Mouse (Mus musculus): ENCODE measurements around the gene Pcsk7. TPM values are rescaled to one million over a fixed set of nuclear protein-coding genes. Genes with fewer than 3 reads are reported as not detected.

The Pcsk7 gene
- 23.5 to 44.2 TPM (median 36.3 TPM) in 3 replicates for total RNA-seq (2017)

- peak; percentile 71 for ATAC-seq (replicated peaks; ENCODE audit: insufficient number of reproducible peaks, low FRiP score, low TSS enrichment, poor library complexity, severe bottlenecking)
Measured at GRCm38 (mm10) chr9:45906355-45907077, at the start of gene Pcsk7, which contains the start of gene Rnf214. Gene Pcsk7 (plus strand): TSS chr9:45906497. Gene Rnf214 (minus strand): TSS chr9:45906911.

GRCm38 (mm10) chr9:45859364-45859763 is 46.9 kb upstream of the Pcsk7 start:
- no peak for ATAC-seq (replicated peaks; ENCODE audit: insufficient number of reproducible peaks, low FRiP score, low TSS enrichment, poor library complexity, severe bottlenecking)

GRCm38 (mm10) chr9:45861813-45862212 is 44.5 kb upstream of the Pcsk7 start:
- ATAC-seq (replicated peaks; ENCODE audit: insufficient number of reproducible peaks, low FRiP score, low TSS enrichment, poor library complexity, severe bottlenecking), result no peak

- no peak for ATAC-seq (replicated peaks; ENCODE audit: insufficient number of reproducible peaks, low FRiP score, low TSS enrichment, poor library complexity, severe bottlenecking)
Measured at GRCm38 (mm10) chr9:45869181-45869580, 37.1 kb upstream of the Pcsk7 start.

GRCm38 (mm10) chr9:45870265-45870664 is 36.0 kb upstream of the Pcsk7 start:
- ATAC-seq (replicated peaks; ENCODE audit: insufficient number of reproducible peaks, low FRiP score, low TSS enrichment, poor library complexity, severe bottlenecking), result no peak

- no peak for ATAC-seq (replicated peaks; ENCODE audit: insufficient number of reproducible peaks, low FRiP score, low TSS enrichment, poor library complexity, severe bottlenecking)
Measured at GRCm38 (mm10) chr9:45877928-45878327, 28.4 kb upstream of the Pcsk7 start.

- 0 out of 2 replicates have a peak, but pooled peaks have one; percentile 43 for ATAC-seq (replicated peaks; ENCODE audit: insufficient number of reproducible peaks, low FRiP score, low TSS enrichment, poor library complexity, severe bottlenecking)
Measured at GRCm38 (mm10) chr9:45893681-45894080, 12.6 kb upstream of the Pcsk7 start.

- no peak for ATAC-seq (replicated peaks; ENCODE audit: insufficient number of reproducible peaks, low FRiP score, low TSS enrichment, poor library complexity, severe bottlenecking)
Measured at GRCm38 (mm10) chr9:45905196-45905595, 1.1 kb upstream of the Pcsk7 start.

GRCm38 (mm10) chr9:45905811-45906237 is 473 bp upstream of the Pcsk7 start:
- no peak for ATAC-seq (replicated peaks; ENCODE audit: insufficient number of reproducible peaks, low FRiP score, low TSS enrichment, poor library complexity, severe bottlenecking)

GRCm38 (mm10) chr9:45907078-45907428 is 756 bp downstream of the Pcsk7 start:
- peak; percentile 4; the same call in 1 of the 2 replicates for ATAC-seq (replicated peaks; ENCODE audit: insufficient number of reproducible peaks, low FRiP score, low TSS enrichment, poor library complexity, severe bottlenecking)

- ATAC-seq (replicated peaks; ENCODE audit: insufficient number of reproducible peaks, low FRiP score, low TSS enrichment, poor library complexity, severe bottlenecking), result no peak
Measured at GRCm38 (mm10) chr9:45910995-45911394, 4.7 kb downstream of the Pcsk7 start.

- ATAC-seq (replicated peaks; ENCODE audit: insufficient number of reproducible peaks, low FRiP score, low TSS enrichment, poor library complexity, severe bottlenecking), result peak; percentile 49; the same call in 1 of the 2 replicates
Measured at GRCm38 (mm10) chr9:45911673-45912072, 5.4 kb downstream of the Pcsk7 start.

- no peak for ATAC-seq (replicated peaks; ENCODE audit: insufficient number of reproducible peaks, low FRiP score, low TSS enrichment, poor library complexity, severe bottlenecking)
Measured at GRCm38 (mm10) chr9:45915659-45916058, 9.4 kb downstream of the Pcsk7 start.

- ATAC-seq (replicated peaks; ENCODE audit: insufficient number of reproducible peaks, low FRiP score, low TSS enrichment, poor library complexity, severe bottlenecking), result no peak
Measured at GRCm38 (mm10) chr9:45917041-45917934, 11.0 kb downstream of the Pcsk7 start.

GRCm38 (mm10) chr9:45919895-45920294 is 13.6 kb downstream of the Pcsk7 start:
- no peak for ATAC-seq (replicated peaks; ENCODE audit: insufficient number of reproducible peaks, low FRiP score, low TSS enrichment, poor library complexity, severe bottlenecking)

GRCm38 (mm10) chr9:45929285-45929684 is 23.0 kb downstream of the Pcsk7 start:
- ATAC-seq (replicated peaks; ENCODE audit: insufficient number of reproducible peaks, low FRiP score, low TSS enrichment, poor library complexity, severe bottlenecking), result no peak

GRCm38 (mm10) chr9:45931958-45932357 is 25.7 kb downstream of the Pcsk7 start:
- ATAC-seq (replicated peaks; ENCODE audit: insufficient number of reproducible peaks, low FRiP score, low TSS enrichment, poor library complexity, severe bottlenecking), result no peak

GRCm38 (mm10) chr9:45932571-45933415 is 26.5 kb downstream of the Pcsk7 start:
- ATAC-seq (replicated peaks; ENCODE audit: insufficient number of reproducible peaks, low FRiP score, low TSS enrichment, poor library complexity, severe bottlenecking), result no peak
